Mouse (Mus musculus): ENCODE data around the gene Ficd.

Gene Ficd

DNA sequence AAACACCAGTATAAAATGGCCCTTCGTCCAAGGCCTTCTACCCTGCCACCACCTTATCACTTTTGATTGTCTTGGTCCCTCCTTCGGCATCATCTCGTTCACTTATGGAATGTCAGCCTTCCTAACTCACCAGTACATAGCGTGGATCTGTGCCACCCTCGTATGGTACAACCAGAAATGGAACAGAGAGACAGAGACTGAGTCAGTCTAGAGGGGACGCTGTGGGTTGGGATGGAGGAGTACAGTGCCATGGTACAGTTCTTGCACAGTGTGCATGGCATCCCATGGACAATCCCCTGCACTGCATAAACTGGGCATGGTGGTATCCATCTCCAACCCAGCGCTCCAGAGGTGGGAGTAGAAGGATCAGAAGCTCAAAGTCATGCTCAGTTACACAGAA is 6.9 kb upstream of the Ficd start:
- DNase-seq (ENCODE audit: extremely low read depth, insufficient read length, low spot score) = no peak

DNA sequence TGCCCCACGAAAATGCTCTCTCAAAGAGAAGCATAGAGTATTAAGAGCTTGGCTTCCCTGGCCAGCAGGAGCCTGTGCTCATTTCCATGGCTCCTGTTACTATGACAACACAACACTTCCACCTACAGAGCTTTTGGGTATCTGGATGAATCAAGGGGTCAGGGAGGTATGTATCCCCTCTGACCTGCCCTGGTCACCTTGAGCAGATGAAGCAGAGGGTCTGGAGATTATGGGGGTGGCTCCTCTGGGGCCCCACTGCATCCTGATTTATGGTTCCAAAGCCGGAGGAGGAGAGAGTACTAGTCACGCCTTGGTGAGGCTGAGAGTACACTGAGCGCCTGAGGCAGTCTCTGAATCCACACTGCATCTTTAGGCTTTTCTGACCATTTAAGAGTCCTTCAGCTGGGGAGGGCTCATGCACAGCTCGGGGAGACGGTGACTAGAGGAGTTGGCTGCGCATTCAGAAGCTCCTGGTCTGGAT is 4.9 kb upstream of the Ficd start:
- DNase-seq (ENCODE audit: extremely low read depth, insufficient read length, low spot score) = no peak

DNA sequence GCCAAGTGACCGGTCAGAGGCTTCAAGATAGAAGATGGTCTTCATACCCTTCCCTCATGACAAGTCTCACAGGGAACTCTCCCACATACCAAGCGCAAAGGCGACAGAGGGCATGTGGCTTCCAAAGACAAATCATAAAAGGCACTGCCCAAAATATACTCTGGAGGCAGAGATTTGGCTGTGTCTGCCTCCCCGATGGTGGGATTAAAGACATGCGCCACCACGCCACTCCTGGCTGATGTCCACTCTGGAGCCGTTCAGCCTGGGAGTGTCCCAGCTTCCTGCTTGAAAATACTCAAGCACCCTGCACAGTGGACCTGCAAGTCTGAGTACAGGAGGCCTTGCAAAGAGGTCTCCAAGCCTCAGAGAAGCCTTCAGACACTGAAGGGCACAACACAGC is 4.4 kb upstream of the Ficd start:
- no peak for DNase-seq (ENCODE audit: extremely low read depth, insufficient read length, low spot score)

DNA sequence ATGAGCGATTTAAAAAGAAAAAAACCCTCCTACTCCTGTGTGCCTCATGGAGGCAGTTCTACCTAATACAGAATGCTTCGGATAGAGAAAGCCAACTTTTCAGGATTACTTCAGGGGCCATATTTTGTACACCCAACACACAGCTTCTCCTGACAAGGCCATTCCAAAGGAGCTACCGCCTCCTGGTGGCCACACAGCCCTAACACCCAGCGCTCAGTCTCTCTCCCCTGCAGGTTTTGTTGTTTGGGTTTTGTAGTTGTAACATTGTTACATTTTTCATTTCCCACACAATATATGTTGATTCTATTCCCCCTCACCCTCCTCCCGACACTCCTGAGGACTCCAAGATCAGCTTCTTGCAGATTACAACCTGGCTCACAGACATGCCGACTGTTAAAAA is 3.4 kb upstream of the Ficd start:
- DNase-seq (ENCODE audit: extremely low read depth, insufficient read length, low spot score) = no peak

DNA sequence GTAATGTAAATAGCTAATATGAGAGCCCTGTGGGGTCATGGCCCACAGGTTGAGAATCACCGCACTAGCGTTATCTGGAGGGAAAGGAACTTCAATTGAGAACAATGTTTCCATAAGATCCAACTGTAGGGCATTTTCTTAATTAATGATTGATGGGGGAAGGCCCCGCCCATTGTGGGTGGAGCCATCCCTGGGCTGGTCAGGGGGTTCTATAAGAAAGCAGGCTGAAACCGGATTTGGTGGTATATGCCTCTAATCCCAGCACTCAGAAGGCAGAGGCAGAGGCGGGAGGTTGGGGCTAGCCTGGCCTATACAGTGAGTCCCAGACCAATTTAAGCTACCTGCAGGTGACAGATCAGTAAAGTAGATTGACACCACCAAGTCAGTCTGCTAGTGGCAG is 1.2 kb upstream of the Ficd start:
- DNase-seq (ENCODE audit: extremely low read depth, insufficient read length, low spot score) = no peak

DNA sequence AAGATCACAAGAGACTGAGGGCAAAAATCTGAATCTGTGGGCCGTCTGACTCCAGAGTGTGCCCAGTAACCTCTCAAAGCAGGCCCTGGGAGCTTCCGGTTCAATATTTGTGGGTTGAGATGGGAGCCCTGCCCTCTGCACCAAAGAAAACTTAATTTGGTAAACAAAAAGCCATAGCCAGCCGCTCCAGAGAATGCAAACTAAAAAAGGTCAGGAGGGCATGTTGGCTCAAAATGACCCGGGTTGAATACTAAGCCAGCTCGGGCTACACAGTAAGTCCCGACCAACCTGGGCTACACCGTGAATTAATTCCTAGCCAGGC is 619 bp upstream of the Ficd start:
- no peak for DNase-seq (ENCODE audit: extremely low read depth, insufficient read length, low spot score)

DNA sequence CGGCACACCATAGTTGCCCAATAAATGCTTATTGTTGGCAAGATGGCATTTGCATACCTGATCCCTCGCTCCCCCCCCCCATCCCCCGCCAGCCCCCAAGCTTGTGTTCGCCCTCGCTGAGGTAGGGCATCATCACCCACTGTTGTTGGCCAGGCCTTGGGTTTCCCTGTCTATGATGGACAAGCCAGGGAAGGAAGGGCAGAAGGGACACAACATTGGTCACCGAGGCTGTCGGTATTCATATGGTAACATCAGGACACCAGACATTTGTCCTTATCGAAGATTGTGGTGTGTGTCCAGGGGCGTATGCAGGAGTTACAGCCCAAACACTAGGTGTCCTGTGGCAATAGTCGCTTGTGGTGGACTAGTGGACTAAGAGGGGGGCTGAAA is 505 bp downstream of the Ficd start:
- DNase-seq (ENCODE audit: extremely low read depth, insufficient read length, low spot score) = no peak

DNA sequence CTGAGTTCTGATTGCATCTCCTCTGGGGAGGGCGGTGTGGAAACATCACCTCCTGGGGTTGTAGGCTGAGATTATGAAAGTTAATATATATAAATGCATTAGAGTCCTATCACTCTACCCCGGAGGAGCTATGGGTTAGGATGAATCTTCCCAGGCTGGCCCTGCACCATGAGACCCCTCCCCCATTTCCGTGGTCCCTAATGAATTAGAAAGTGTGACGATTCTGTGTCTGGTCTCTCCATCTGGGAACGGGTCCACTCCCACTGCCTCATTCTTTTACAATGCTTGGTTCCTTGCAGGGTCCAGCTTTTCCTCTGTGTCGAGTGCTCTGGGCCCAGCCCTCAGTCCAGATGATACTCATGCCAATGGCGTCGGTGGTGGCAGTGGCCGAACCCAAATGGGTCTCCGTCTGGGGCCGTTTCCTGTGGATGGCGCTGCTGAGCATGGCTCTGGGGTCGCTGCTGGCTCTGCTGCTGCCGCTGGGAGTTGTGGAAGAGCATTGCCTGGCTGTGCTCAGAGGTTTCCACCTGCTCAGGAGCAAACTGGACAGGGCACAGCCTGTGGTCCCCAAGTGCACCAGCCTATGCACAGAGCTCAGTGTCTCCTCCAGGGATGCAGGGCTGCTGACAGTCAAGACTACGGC is 1.0 kb downstream of the Ficd start:
- no peak for DNase-seq (ENCODE audit: extremely low read depth, insufficient read length, low spot score)

DNA sequence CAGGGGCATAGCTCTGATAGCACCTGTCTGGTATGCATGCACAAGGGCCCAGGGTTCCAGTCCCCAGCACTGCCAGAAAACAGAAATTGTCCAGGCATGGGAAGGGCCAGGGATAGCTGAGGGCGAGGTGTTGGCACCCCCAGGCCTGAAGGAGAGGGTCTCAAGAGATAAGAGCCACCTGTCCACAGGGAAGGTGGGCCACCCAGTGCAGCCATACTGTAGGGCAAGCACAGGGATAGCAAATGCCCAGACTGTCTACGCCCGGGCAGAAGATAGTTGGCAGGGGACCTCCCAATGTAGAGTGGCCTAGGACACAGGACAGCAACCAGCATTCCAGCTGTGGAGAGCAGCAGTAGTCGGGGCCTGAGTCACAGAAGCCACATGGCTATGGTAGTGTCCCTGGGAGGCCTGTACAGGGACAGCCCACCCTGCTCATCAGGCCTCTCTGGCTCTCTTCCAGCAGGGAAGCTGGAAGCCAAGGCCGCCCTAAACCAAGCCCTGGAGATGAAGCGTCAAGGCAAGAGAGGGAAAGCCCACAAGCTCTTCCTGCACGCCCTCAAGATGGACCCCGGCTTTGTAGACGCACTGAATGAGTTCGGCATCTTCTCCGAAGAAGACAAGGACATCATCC is 2.1 kb downstream of the Ficd start:
- no peak for DNase-seq (ENCODE audit: extremely low read depth, insufficient read length, low spot score)

DNA sequence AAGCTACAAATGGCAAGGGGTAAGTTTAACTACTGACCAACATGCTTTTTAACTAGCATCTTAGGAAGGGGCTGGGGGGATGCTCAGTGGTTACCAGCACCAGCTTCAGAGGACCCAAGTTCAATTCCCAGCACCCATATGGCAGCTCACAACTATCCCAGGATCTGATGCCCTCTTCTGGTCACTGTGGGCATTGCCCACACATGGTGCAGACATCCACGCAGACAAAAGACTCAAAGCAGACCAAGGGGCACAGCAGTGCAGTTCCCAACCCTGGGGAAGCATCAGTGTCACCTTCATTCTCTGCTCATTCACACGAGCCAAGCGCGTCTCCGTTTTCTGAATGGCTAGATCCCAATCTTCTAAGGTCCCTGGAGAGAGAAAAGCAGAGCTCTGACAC is 12.0 kb downstream of the Ficd start:
- no peak for DNase-seq (ENCODE audit: extremely low read depth, insufficient read length, low spot score)

DNA sequence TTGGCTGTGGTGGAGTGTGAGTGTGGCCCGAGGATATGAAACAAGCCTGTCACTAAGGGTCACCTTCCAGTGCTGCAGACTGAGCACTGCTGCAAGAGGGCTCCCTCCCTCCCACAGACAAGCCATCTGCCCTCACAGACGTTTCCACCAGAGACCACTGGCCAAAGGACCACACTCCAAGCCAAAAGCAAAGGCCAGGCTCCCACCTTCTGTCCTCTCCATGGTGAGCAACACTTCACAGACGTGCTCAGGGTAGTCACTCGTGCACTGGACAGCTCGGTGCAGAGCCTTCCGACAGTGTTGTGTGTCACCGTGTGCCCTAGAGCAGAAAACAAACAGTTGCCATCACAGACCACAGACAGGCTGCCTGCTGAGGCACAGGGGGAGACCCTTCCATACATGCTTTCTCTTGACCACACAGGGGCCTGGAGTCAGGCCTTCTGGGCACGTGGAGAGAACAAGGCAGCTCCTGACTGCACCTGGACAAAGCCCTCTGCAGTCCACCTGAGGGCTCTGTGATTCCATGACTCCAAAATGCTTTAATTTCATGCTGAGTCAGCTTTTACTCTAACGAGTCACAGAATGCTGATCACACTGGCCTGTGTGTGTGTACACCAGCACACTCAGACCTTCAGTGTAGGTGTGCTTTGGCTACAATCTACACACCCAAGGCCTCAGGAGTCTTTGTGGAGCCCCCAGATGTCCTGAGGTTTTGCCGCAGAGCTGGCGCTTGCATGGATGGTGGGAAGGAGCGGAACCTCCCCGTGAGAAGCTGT is 13.1 kb downstream of the Ficd start:
- no peak for DNase-seq (ENCODE audit: extremely low read depth, insufficient read length, low spot score)

DNA sequence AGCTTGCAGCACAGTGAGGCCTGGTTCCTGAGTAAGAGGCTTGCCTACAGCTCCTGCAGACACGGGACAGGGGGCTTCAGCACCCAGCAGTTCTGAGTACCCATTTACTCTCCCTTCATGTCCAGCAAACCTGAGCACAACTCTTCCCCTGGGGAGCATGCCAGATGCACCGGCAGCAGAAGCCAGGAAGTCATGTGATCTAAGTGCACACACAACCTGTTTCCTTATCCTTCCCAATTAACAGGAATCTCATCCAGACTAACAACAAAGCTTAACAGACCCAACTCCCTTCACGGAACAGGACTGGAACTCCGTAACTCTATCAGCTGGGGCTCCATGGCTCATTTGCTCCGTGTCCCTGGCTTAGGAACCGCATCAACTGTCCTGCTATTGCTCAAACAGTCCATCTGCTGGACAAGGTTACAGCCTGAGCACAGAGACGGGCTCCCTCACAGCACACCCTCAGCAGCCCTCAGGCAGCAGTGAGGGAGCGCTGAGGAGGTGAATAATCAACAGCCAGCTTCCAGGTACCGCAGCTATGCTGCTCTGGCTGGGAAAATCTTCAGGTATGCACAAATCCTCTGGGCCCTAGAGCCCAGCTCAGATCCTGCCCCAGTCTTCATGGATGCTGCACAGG is 16.0 kb downstream of the Ficd start:
- DNase-seq (ENCODE audit: extremely low read depth, insufficient read length, low spot score) = no peak

DNA sequence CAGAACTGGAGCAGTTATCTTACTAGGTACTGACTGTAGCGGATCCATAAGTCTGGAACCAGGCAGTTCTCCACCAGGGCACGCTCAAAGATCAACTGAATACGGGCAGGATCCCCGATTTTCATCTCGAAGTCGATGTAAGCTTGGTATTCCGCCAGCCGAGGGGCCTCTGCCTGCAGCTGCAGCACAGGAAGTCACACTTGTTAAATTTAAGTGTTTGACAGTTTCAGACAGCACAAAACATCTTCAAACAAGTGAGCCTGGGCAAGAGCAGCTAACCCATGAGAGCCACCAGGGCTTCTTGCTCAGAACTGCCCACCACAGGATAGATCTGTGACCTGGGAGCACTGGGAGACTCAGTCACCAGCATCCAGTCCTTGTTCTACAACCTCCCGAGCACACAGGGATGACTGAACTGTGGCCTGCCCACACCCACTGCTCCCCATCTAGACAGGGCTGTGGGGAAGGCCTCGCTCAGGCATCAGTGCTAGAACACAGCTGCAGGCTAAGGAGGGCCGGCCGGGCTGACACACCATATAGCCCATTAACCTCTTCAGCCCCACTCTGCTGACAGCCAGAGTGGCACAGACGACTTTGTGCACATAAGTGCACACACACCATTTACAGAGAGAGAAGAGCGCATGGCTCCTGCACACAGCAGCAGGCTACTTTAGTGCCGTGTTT is 19.9 kb downstream of the Ficd start:
- DNase-seq (ENCODE audit: extremely low read depth, insufficient read length, low spot score) = no peak

DNA sequence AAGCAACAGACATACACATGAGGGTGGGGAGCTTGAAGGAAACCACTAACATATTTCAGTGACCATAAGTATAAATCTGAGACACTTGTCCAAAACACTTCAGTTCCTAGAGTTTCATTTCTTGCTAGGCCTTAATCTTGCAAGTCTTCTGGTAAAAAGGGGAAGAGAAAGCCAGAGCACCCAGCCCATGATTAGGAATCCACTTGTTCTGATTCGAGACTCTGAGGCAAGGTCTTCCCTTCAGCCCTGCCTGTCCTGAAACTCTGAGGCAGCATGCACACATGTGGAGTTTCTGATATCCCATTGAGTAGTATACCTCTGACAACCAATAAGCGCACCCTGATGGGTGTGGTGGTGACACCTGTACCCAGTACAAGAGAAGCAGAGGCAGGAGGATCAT is 26.0 kb downstream of the Ficd start:
- no peak for DNase-seq (ENCODE audit: extremely low read depth, insufficient read length, low spot score)

DNA sequence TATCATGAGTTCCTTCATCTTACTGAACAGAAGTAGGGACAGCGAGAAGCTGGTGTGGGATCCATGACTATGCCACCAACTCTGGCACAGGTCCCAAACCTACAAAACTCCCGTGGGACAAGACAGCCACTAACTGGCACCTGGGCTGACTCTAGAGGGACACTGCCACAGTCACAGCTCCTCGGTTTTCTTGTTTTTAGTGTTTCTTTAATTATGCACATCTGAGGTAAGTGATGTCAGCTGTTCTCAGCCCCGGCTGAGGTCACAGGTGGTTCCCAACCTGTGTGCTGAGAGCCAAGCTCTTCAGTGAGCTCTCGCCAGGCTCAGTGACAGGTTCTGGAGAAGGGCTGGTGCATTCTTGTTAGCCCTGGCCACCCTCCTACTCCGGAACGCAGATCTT is 28.8 kb downstream of the Ficd start:
- DNase-seq (ENCODE audit: extremely low read depth, insufficient read length, low spot score) = no peak

DNA sequence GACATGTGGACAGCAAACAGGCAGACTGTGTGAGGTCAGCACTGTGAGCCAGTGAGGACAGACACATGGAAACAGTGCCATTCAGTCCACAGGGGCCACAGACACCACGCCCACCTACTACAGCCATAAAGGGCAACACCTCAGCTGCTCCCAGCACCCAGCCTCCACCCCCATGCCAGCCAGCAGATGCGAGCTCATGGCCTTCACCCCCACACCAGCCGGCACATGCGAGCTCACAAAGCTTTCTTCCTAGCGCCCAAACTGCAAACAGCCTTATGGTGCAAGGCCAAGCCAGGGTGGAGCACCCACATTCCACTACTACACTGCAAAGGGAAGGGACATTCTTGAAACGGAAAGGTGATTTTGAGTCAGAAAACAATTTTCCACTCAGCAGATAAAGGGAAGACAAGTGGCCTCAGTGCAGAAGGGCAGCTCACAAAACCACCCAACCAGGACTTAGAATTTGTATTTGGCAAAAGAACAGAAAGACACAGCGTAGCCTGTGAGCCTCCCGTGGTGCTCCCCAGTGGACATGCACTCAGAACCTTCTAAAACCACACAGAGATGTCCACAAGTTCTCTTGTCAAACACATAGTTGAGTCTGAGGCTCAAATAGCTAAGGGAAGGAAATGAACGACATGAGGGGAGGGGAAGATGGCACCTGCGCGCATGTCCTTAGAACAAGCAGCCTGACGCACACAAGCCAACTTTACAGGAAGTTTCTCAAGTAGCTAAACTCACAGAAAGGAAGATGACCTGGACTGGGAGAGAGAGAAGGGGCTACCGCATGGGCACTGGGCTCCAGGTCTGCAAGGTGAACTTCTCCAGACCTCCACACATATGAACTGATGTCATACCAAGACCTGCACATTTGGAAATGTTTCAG is 30.3 kb downstream of the Ficd start:
- DNase-seq (ENCODE audit: extremely low read depth, insufficient read length, low spot score) = no peak

DNA sequence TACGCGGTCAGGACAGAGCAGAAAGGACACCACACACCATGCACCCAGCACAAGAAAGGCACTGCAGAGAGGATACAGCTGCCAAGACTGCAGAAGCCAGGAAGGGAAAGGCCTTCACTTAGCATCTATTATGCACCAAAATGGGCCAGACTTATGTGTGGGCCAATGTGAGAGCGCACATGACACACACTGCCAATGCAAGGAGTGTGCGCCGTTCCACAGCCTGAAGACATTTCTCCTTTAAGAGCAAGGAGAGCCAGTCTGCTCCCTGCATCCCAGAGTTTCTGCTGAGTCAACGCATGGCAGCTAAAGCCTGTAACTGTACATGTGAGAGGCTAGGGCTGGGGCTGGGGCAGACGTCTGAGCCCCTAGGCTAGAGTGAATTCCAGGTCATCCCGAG is 33.2 kb downstream of the Ficd start:
- no peak for DNase-seq (ENCODE audit: extremely low read depth, insufficient read length, low spot score)

DNA sequence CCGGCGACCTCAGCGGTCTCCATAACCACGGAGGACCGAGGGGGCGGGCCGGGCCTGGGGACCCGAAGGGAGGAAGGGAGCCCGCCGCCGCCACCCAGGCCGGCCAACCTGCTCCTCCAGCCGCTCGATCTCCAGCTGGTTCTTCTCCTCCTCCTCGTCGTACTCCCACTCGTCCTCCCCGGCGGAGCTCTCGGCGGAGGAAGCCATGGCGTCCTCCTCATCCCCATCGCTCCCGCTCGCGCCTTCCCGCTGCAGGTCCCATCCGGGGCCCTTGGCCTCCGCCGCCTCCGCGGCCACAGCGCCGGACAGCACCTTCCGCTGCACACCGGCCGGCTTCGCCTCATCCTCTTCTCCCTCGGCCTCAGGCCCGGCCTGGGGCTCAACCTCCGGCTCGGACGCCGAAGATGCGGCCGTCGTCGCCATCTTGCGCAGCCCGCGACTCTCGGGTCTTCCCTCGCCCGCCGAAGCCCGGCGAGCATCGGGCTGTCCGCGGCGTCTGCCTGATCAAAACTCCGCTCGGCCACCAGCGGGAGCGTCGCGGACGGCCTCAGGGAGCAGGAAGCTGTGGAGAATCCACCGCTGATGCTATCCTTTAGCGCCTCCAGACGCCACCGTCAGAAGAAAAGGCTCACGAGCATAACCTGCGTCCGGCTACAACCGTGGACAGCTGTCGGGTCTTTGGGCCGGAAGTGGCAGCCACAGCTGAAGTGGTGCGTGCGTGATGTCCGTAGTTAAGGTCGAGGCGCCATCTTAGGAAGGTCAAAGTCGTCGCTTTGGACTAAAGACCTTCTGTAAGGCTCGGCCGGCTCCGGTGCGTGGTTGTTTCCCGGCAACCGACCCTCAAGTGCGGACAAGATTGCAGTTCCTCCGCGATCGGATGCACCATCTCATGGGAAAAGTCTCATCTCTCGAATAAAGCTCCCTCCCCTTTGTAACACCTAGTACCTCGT is 35.9 kb downstream of the Ficd start:
- peak; percentile 93 for DNase-seq (ENCODE audit: extremely low read depth, insufficient read length, low spot score)

DNA sequence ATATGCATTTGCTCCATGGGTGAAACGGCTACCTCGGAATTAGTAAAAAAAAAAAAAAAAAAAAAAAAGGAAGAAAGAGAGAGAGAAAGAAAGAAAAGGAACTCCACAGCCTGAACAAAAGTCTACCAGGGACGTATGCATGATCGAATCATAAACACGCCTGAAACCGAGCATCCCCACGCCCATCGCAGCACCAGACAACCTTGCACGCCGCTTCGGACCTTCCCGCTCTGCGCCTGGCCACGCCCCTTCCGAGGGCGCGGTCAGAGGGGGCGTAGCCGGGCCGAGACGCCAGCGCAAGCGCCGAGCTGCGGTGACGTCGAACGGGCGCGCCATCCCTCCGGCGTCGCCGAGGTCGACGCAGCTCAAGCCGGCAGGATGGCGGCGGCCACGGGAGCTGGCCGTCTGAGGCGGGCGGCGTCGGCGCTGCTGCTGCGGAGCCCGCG is 36.9 kb downstream of the Ficd start, which contains the start of the genes Sart3 and Iscu:
Gene Sart3, minus strand, starts transcription at position 61 of the 446 bp plus-strand sequence.
Gene Iscu, plus strand, starts transcription at position 299 of the 446 bp plus-strand sequence.
- DNase-seq (ENCODE audit: extremely low read depth, insufficient read length, low spot score) = peak; percentile 97

All from 3134 (cell line).